Mouse (Mus musculus) MEL (cell line): ENCODE results near the gene Bcl2a1c.
"Not testable (repeated sequence)": the region's sequence is repeated elsewhere in the genome, so short reads cannot be mapped to it uniquely, and the experiment has no call there.

Experiments used
- CTCF ChIP-seq, 3 experiments: IDR thresholded peaks in 2 of 3; conservative IDR thresholded peaks in 1 of 3; 2 replicates each; pipeline ENCODE4 v1.5.1; 2011 to 2012; ENCODE audit warnings: low read length in 3 of 3, low read depth in 2 of 3, mild to moderate bottlenecking in 2 of 3, improper control_type of control experiment in 1 of 3, inconsistent platforms in 1 of 3, mixed read lengths in 1 of 3, moderate library complexity in 1 of 3; ENCODE audit not compliant: control insufficient read depth in 1 of 3, insufficient read depth in 1 of 3, poor library complexity in 1 of 3, severe bottlenecking in 1 of 3
- MAFK ChIP-seq: IDR thresholded peaks from 2 replicates; pipeline ENCODE4 v1.6.1; 2011; ENCODE audit warnings: low read depth, mild to moderate bottlenecking, low read length, improper control_type of control experiment, borderline replicate concordance
- NRF1 ChIP-seq: IDR thresholded peaks from 2 replicates; pipeline ENCODE4 v1.6.1; 2014; ENCODE audit warnings: low read depth, mild to moderate bottlenecking, inconsistent platforms, low read length, improper control_type of control experiment, moderate library complexity; ENCODE audit not compliant: poor library complexity, insufficient read depth, severe bottlenecking
- POLR2A ChIP-seq, 2 experiments: IDR thresholded peaks; 2 replicates each; pipeline ENCODE4 v1.6.1; 2011 to 2012; ENCODE audit warnings: low read length in 2 of 2, mild to moderate bottlenecking in 2 of 2, control low read depth in 1 of 2, improper control_type of control experiment in 1 of 2, low read depth in 1 of 2, moderate library complexity in 1 of 2; ENCODE audit not compliant: control insufficient read depth in 1 of 2, insufficient read depth in 1 of 2, poor library complexity in 1 of 2
- POLR2AphosphoS2 ChIP-seq: IDR thresholded peaks from 2 replicates; pipeline ENCODE4 v1.6.1; 2011; ENCODE audit warnings: low read length, improper control_type of control experiment
- RAD21 ChIP-seq: IDR thresholded peaks from 2 replicates; pipeline ENCODE4 v1.6.1; 2011; ENCODE audit warnings: mild to moderate bottlenecking, low read depth, low read length, improper control_type of control experiment
- SIN3A ChIP-seq: IDR thresholded peaks from 2 replicates; pipeline ENCODE4 v1.6.1; 2012; ENCODE audit warnings: low read length, improper control_type of control experiment, inconsistent platforms
- TBP ChIP-seq: IDR thresholded peaks from 2 replicates; pipeline ENCODE4 v1.8.0; 2011; ENCODE audit warnings: low read depth, low read length, improper control_type of control experiment
- TCF12 ChIP-seq: IDR thresholded peaks from 2 replicates; pipeline ENCODE4 v1.6.1; 2014; ENCODE audit warnings: low read depth, mild to moderate bottlenecking, inconsistent platforms, low read length, improper control_type of control experiment, moderate library complexity
- USF1 ChIP-seq: IDR thresholded peaks from 2 replicates; pipeline ENCODE4 v1.6.1; 2014; ENCODE audit warnings: low read depth, mild to moderate bottlenecking, inconsistent platforms, low read length, improper control_type of control experiment, moderate library complexity
- ZC3H11A ChIP-seq: IDR thresholded peaks from 2 replicates; pipeline ENCODE4 v1.6.1; 2012; ENCODE audit warnings: low read depth, mild to moderate bottlenecking, inconsistent platforms, low read length, improper control_type of control experiment
- ZKSCAN1 ChIP-seq: IDR thresholded peaks from 2 replicates; pipeline ENCODE4 v1.6.1; 2012; ENCODE audit warnings: low read depth, mild to moderate bottlenecking, inconsistent platforms, low read length, improper control_type of control experiment, moderate library complexity
- ZMIZ1 ChIP-seq: IDR thresholded peaks from 2 replicates; pipeline ENCODE4 v1.6.1; 2012; ENCODE audit warnings: low read depth, mild to moderate bottlenecking, inconsistent platforms, low read length, improper control_type of control experiment, moderate library complexity

DNA sequence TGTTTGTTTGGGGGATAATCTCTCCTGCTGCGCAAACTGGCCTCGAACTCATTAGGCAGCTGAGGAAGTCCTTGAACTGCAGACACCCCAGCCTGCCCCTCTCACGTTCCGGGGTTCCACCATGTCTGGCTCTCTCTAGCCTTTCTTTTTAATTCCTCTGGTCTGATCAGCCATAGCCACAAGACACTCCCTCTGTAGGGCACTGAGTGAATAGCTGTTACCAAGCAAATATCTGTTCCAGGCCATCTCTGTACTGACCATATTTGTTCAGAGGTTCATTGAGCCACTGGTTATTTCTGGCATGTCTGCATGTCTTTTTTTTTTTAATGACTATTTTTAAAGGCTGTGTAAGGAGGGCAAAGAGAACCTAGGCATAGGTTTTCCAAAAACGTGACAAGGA, 39.5 kb downstream of the Bcl2a1c start:
- TF ChIP-seq ZC3H11A; ZKSCAN1; RAD21; POLR2A (IDR thresholded peaks at IDR 0.05; ENCODE audit: control insufficient read depth in 1 of 2, insufficient read depth in 1 of 2, low read depth in 1 of 2, low read length in 2 of 2, poor library complexity in 1 of 2); ZMIZ1; TCF12; MAFK; USF1; POLR2AphosphoS2; SIN3A; NRF1; TBP: not testable (repeated sequence)
- TF ChIP-seq CTCF (IDR thresholded peaks at IDR 0.05 in 2 of 3, conservative IDR thresholded peaks at IDR 0.05 in 1 of 3; ENCODE audit: control insufficient read depth in 1 of 3, insufficient read depth in 1 of 3, low read depth in 2 of 3, low read length in 3 of 3, poor library complexity in 1 of 3, severe bottlenecking in 1 of 3) = peak in 2 of 3 experiments; percentile 24 to 30; a peak in 3 of 6 replicates
